Mouse (Mus musculus) c-Kit-positive CD71-positive TER-119-positive erythroid progenitor cells, embryonic 14.5 days (primary cell): ENCODE measurements around the gene Uba1.
A peak's percentile ranks its signal among the peaks of the same experiment; 100 is the strongest.
"Not testable (repeated sequence)": the region's sequence is repeated elsewhere in the genome, so short reads cannot be mapped to it uniquely, and the experiment has no call there.

Experiments used
- DNase-seq: peaks from one replicate; pipeline ENCODE4 v3.0.0-alpha.2; 2013; ENCODE audit warnings: low spot score

Uba1 gene

DNA sequence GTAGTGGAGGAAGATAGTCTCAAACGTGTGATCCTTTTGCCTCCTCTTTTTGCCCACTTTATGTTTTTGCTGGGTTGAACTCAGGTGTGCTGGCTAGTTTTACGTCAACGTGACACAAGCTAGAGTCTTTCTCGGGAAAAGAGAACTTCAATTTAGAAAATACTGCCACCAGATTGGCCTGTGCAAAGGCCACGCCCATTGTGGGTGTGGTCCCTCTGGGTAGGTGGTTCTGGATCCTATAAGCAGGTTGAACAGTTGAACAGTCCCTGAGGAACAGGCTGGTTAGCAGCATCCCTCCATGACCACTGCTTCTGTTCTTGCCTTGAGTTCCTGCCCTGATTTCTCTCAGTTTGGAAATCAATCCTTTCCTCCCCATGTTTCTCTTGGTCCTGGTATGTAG, 70.6 kb downstream of the Uba1 start:
- peak; percentile 11 for DNase-seq

DNA sequence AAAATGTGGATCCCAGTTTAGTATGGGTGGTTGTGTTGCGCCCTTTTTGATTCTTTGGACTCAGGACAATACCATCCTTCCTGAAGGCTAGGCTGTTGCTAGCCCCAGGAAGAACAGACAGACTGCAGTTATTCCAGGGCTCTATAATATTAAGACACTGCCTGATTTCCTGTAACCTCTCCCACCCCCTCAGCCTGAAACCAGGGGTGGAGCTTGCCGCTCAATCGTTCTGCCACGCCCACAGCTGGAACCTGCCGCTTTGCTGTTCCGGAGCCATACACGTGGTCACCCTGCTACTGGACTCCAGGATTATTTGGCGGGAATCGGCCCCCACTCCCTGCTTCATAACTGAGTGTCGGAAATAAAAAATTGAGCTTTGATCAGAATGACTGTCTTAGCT, 71.9 kb downstream of the Uba1 start:
- DNase-seq = not testable (repeated sequence)
